ENCODE assay signal across 21 mouse cellular contexts in the genomic region with DNA sequence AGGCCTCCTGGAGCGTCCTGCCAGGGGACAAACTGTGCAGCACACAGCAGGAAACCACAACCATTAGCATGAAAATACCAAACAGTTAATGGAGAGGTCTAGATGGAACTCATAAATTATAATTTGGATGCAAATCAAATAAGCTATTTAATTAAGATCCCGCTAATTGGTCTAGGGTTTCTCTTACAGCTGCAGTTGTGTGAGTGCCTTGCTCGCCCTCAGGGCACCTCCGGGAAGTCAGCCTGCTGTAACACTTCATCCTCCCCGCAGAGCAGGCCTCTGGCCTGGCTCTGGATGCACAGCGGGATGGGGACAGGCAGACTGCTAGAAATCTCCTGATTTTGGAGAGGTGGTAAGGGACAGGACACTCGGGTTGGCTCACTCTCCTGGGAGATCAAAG. TPM values are rescaled to one million over a fixed set of nuclear protein-coding genes. Genes with fewer than 3 reads are reported as not detected.
DNase-seq lines count a peak whose midpoint lies in the region; ATAC-seq and TF ChIP-seq lines count a peak whose summit lies in the region.
"Had no signal": no experiment of that assay in that cellular context is flagged by ENCODE, and none has a peak within 500 bp of the region (broad histone marks: within the 10 kb centered on the region; RNA-seq: fewer than 3 reads in every experiment).

No protein-coding gene starts in this region.

- H3K4me3 ChIP-seq in forebrain, embryonic 13.5 days = no peak overlapping the region
- no peak overlapping the region for H3K4me3 ChIP-seq in forebrain, embryonic 12.5 days (replicated peaks)
- H3K4me3 ChIP-seq in midbrain, embryonic 10.5 days = no peak overlapping the region
- H3K4me3 ChIP-seq in midbrain, embryonic 11.5 days (ENCODE audit: low read depth, low read length) = no peak overlapping the region
- H3K4me3 ChIP-seq in intestine, embryonic 15.5 days (replicated peaks) = no peak overlapping the region
- H3K4me3 ChIP-seq in stomach, embryonic 15.5 days (replicated peaks) = no peak overlapping the region
- H3K4me3 ChIP-seq in gastrocnemius, adult 2 months = no peak overlapping the region
- H3K4me3 ChIP-seq: hindbrain, embryonic 10.5 days; layer of hippocampus, adult 2 months; left cerebral cortex, adult 2 months had no signal

- ATAC-seq in forebrain, embryonic 13.5 days = 0 out of 2 replicates have a peak, but pooled peaks have one; percentile 36
- no peak for ATAC-seq in forebrain, embryonic 12.5 days (ENCODE audit: low FRiP score)
- no peak for ATAC-seq in midbrain, embryonic 11.5 days (ENCODE audit: low FRiP score)
- no peak for ATAC-seq in intestine, embryonic 15.5 days
- ATAC-seq in stomach, embryonic 15.5 days (ENCODE audit: insufficient read depth, low FRiP score, low read depth) = no peak

- no peak overlapping the region for H3K27ac ChIP-seq in forebrain, embryonic 13.5 days
- no peak overlapping the region for H3K27ac ChIP-seq in forebrain, embryonic 12.5 days
- 0 out of 2 replicates have a peak overlapping the region, but pooled peaks have one; percentile 6 for H3K27ac ChIP-seq in midbrain, embryonic 10.5 days (replicated peaks)
- no peak overlapping the region for H3K27ac ChIP-seq in midbrain, embryonic 11.5 days (ENCODE audit: low read depth, low read length)
- peak overlapping the region; percentile 91 for H3K27ac ChIP-seq in intestine, embryonic 15.5 days
- H3K27ac ChIP-seq in stomach, embryonic 15.5 days = peak overlapping the region; percentile 44; the same call in 1 of the 2 replicates
- H3K27ac ChIP-seq in gastrocnemius, adult 2 months = no peak overlapping the region
- H3K27ac ChIP-seq: hindbrain, embryonic 10.5 days; layer of hippocampus, adult 2 months; left cerebral cortex, adult 2 months had no signal

- H3K4me2 ChIP-seq in forebrain, embryonic 13.5 days = no peak overlapping the region
- no peak overlapping the region for H3K4me2 ChIP-seq in forebrain, embryonic 12.5 days
- H3K4me2 ChIP-seq in midbrain, embryonic 11.5 days = no peak overlapping the region
- 0 out of 2 replicates have a peak overlapping the region, but pooled peaks have one; percentile 41 for H3K4me2 ChIP-seq in intestine, embryonic 15.5 days (replicated peaks)
- no peak overlapping the region for H3K4me2 ChIP-seq in stomach, embryonic 15.5 days

- no peaks in the 10 kb centered on the region for H3K9me3 ChIP-seq in forebrain, embryonic 13.5 days (replicated peaks)
- H3K9me3 ChIP-seq in forebrain, embryonic 12.5 days = no peaks in the 10 kb centered on the region
- H3K9me3 ChIP-seq in midbrain, embryonic 10.5 days (replicated peaks) = no peaks in the 10 kb centered on the region
- H3K9me3 ChIP-seq in midbrain, embryonic 11.5 days (ENCODE audit: control insufficient read depth, low read length) = no peaks in the 10 kb centered on the region
- no peaks in the 10 kb centered on the region for H3K9me3 ChIP-seq in intestine, embryonic 15.5 days
- H3K9me3 ChIP-seq in stomach, embryonic 15.5 days = no peaks in the 10 kb centered on the region
- H3K9me3 ChIP-seq: hindbrain, embryonic 10.5 days had no signal

- TF ChIP-seq CTCF in gastrocnemius, adult 2 months (IDR thresholded peaks at IDR 0.05) = no peak

- H3K9ac ChIP-seq in forebrain, embryonic 13.5 days = no peak overlapping the region
- no peak overlapping the region for H3K9ac ChIP-seq in forebrain, embryonic 12.5 days
- H3K9ac ChIP-seq in midbrain, embryonic 11.5 days (ENCODE audit: low read length) = no peak overlapping the region
- H3K9ac ChIP-seq in intestine, embryonic 15.5 days = no peak overlapping the region
- no peak overlapping the region for H3K9ac ChIP-seq in stomach, embryonic 15.5 days

- H3K36me3 ChIP-seq in forebrain, embryonic 13.5 days (ENCODE audit: poor library complexity, severe bottlenecking) = no peaks in the 10 kb centered on the region
- H3K36me3 ChIP-seq in forebrain, embryonic 12.5 days (replicated peaks) = no peaks in the 10 kb centered on the region
- H3K36me3 ChIP-seq in midbrain, embryonic 10.5 days = no peaks in the 10 kb centered on the region
- H3K36me3 ChIP-seq in midbrain, embryonic 11.5 days (ENCODE audit: control insufficient read depth, insufficient read depth, low read length) = no peaks in the 10 kb centered on the region
- no peaks in the 10 kb centered on the region for H3K36me3 ChIP-seq in intestine, embryonic 15.5 days
- no peaks in the 10 kb centered on the region for H3K36me3 ChIP-seq in stomach, embryonic 15.5 days
- H3K36me3 ChIP-seq: hindbrain, embryonic 10.5 days had no signal

- WGBS in forebrain, embryonic 13.5 days = 33% methylated on average over 7 of the region's 7 CpGs
- WGBS in forebrain, embryonic 12.5 days = 43% methylated on average over 7 of the region's 7 CpGs
- WGBS in midbrain, embryonic 10.5 days = 73% methylated on average over 7 of the region's 7 CpGs
- 74% methylated on average over 7 of the region's 7 CpGs for WGBS in midbrain, embryonic 11.5 days
- 72% methylated on average over 7 of the region's 7 CpGs for WGBS in intestine, embryonic 15.5 days
- WGBS in stomach, embryonic 15.5 days = 72% methylated on average over 7 of the region's 7 CpGs

- H3K27me3 ChIP-seq in forebrain, embryonic 13.5 days = no peaks in the 10 kb centered on the region; the same call in 1 of the 2 replicates
- 0 out of 2 replicates have a peak, but pooled peaks cover 5% of the 10 kb centered on the region for H3K27me3 ChIP-seq in forebrain, embryonic 12.5 days
- no peaks in the 10 kb centered on the region for H3K27me3 ChIP-seq in midbrain, embryonic 10.5 days (ENCODE audit: low read depth, poor library complexity, severe bottlenecking)
- H3K27me3 ChIP-seq in midbrain, embryonic 11.5 days (ENCODE audit: control insufficient read depth, insufficient read depth, low read length) = no peaks in the 10 kb centered on the region
- H3K27me3 ChIP-seq in intestine, embryonic 15.5 days (replicated peaks) = no peaks in the 10 kb centered on the region
- no peaks in the 10 kb centered on the region for H3K27me3 ChIP-seq in stomach, embryonic 15.5 days (replicated peaks)

- no peak for DNase-seq in midbrain, embryonic 10.5 days (ENCODE audit: low spot score)
- no peak for DNase-seq in midbrain, embryonic 11.5 days (ENCODE audit: low spot score, missing footprints)
- DNase-seq in left cerebral cortex, adult 8-10 months (ENCODE audit: low spot score in 2 of 2) = no peak
- DNase-seq in gastrocnemius, adult 2 months = no peak
- DNase-seq: adrenal gland, postnatal 10 days; cerebellum, postnatal 10 days; embryo, embryonic 11 days; heart, adult 11 months; kidney, adult 9 months; liver; lung, adult 2 months; lung, postnatal 4 days; spleen, adult 18-20 months; thymus, postnatal 36 days had no signal

- H3K4me1 ChIP-seq in forebrain, embryonic 13.5 days = peaks cover 8% of the 10 kb centered on the region
- peaks cover 7% of the 10 kb centered on the region; the same call in 1 of the 2 replicates for H3K4me1 ChIP-seq in forebrain, embryonic 12.5 days
- H3K4me1 ChIP-seq in midbrain, embryonic 10.5 days = peaks cover 4% of the 10 kb centered on the region; the same call in 1 of the 2 replicates
- no peaks in the 10 kb centered on the region for H3K4me1 ChIP-seq in midbrain, embryonic 11.5 days (ENCODE audit: control insufficient read depth, insufficient read depth, low read length)
- peaks cover 34% of the 10 kb centered on the region for H3K4me1 ChIP-seq in intestine, embryonic 15.5 days (replicated peaks)
- H3K4me1 ChIP-seq in stomach, embryonic 15.5 days = peaks cover 7% of the 10 kb centered on the region; the same call in 1 of the 2 replicates

- intact Hi-C loops in gastrocnemius, adult 2 months (cut with DNase I) = no loop called here

RNA-seq across cellular contexts. Expression of gene Aprt, which starts 9.5 kb away (rescaled TPM):
- 193 and 198 TPM in 2 replicates for polyA plus RNA-seq in forebrain, embryonic 13.5 days (2015; fragmentation: Nextera tagmentation; extraction: Ambion mirVana)
- polyA plus RNA-seq in forebrain, embryonic 12.5 days (2016; fragmentation: Nextera tagmentation; extraction: Ambion mirVana) = 170 and 188 TPM in 2 replicates
- polyA plus RNA-seq in midbrain, embryonic 10.5 days (2016; fragmentation: Nextera tagmentation; extraction: Ambion mirVana) = 241 and 278 TPM in 2 replicates
- polyA plus RNA-seq in midbrain, embryonic 11.5 days (2014; fragmentation: Nextera tagmentation; extraction: Ambion mirVana) = 176 and 195 TPM in 2 replicates
- polyA plus RNA-seq in intestine, embryonic 15.5 days (2015; fragmentation: Nextera tagmentation; extraction: Ambion mirVana) = 545 and 612 TPM in 2 replicates
- 354 and 399 TPM in 2 replicates for polyA plus RNA-seq in stomach, embryonic 15.5 days (2015; fragmentation: Nextera tagmentation; extraction: Ambion mirVana)
- total RNA-seq in left cerebral cortex, adult 8-10 months (2022) = 10 to 100 TPM; 52.8 to 60.2 (median 57.6) TPM
- total RNA-seq in gastrocnemius, adult 2 months (2021) = 10 to 100 TPM; 40.5 to 44.8 TPM

RNA-seq across cellular contexts. Expression of gene Cdt1, which starts 18.4 kb away (rescaled TPM):
- polyA plus RNA-seq in forebrain, embryonic 13.5 days (2015; fragmentation: Nextera tagmentation; extraction: Ambion mirVana) = 29.1 and 32.3 TPM in 2 replicates
- 43.7 and 46.0 TPM in 2 replicates for polyA plus RNA-seq in forebrain, embryonic 12.5 days (2016; fragmentation: Nextera tagmentation; extraction: Ambion mirVana)
- 63.2 and 70.9 TPM in 2 replicates for polyA plus RNA-seq in midbrain, embryonic 10.5 days (2016; fragmentation: Nextera tagmentation; extraction: Ambion mirVana)
- 25.7 and 35.8 TPM in 2 replicates for polyA plus RNA-seq in midbrain, embryonic 11.5 days (2014; fragmentation: Nextera tagmentation; extraction: Ambion mirVana)
- polyA plus RNA-seq in intestine, embryonic 15.5 days (2015; fragmentation: Nextera tagmentation; extraction: Ambion mirVana) = 40.3 and 41.8 TPM in 2 replicates
- 34.9 and 37.0 TPM in 2 replicates for polyA plus RNA-seq in stomach, embryonic 15.5 days (2015; fragmentation: Nextera tagmentation; extraction: Ambion mirVana)
- 1 to 10 TPM; 4.1 to 5.0 (median 4.4) TPM for total RNA-seq in left cerebral cortex, adult 8-10 months (2022)
- 1 to 10 TPM in 1 of 2 experiments, under 1 TPM in 1; 0.78 to 1.5 TPM for total RNA-seq in gastrocnemius, adult 2 months (2021)

RNA-seq across cellular contexts. Expression of gene Galns, which starts 25.1 kb away (rescaled TPM):
- 3.0 and 3.2 TPM in 2 replicates for polyA plus RNA-seq in forebrain, embryonic 13.5 days (2015; fragmentation: Nextera tagmentation; extraction: Ambion mirVana)
- 4.2 and 5.0 TPM in 2 replicates for polyA plus RNA-seq in forebrain, embryonic 12.5 days (2016; fragmentation: Nextera tagmentation; extraction: Ambion mirVana)
- polyA plus RNA-seq in midbrain, embryonic 10.5 days (2016; fragmentation: Nextera tagmentation; extraction: Ambion mirVana) = 6.6 and 7.7 TPM in 2 replicates
- polyA plus RNA-seq in midbrain, embryonic 11.5 days (2014; fragmentation: Nextera tagmentation; extraction: Ambion mirVana) = 6.0 and 6.4 TPM in 2 replicates
- polyA plus RNA-seq in intestine, embryonic 15.5 days (2015; fragmentation: Nextera tagmentation; extraction: Ambion mirVana) = 17.1 and 18.8 TPM in 2 replicates
- polyA plus RNA-seq in stomach, embryonic 15.5 days (2015; fragmentation: Nextera tagmentation; extraction: Ambion mirVana) = 11.9 and 13.1 TPM in 2 replicates
- total RNA-seq in left cerebral cortex, adult 8-10 months (2022) = 10 to 100 TPM in 3 of 4 experiments, 1 to 10 TPM in 1; 9.3 to 11.5 (median 10.9) TPM
- 1 to 10 TPM; 1.0 to 1.1 TPM for total RNA-seq in gastrocnemius, adult 2 months (2021)

RNA-seq across cellular contexts. Expression of gene Trappc2l, which starts 25.3 kb away (rescaled TPM):
- 69.3 and 79.6 TPM in 2 replicates for polyA plus RNA-seq in forebrain, embryonic 13.5 days (2015; fragmentation: Nextera tagmentation; extraction: Ambion mirVana)
- polyA plus RNA-seq in forebrain, embryonic 12.5 days (2016; fragmentation: Nextera tagmentation; extraction: Ambion mirVana) = 42.2 and 44.2 TPM in 2 replicates
- polyA plus RNA-seq in midbrain, embryonic 10.5 days (2016; fragmentation: Nextera tagmentation; extraction: Ambion mirVana) = 51.0 and 61.2 TPM in 2 replicates
- 43.0 and 43.7 TPM in 2 replicates for polyA plus RNA-seq in midbrain, embryonic 11.5 days (2014; fragmentation: Nextera tagmentation; extraction: Ambion mirVana)
- 58.0 and 76.0 TPM in 2 replicates for polyA plus RNA-seq in intestine, embryonic 15.5 days (2015; fragmentation: Nextera tagmentation; extraction: Ambion mirVana)
- 49.7 and 61.8 TPM in 2 replicates for polyA plus RNA-seq in stomach, embryonic 15.5 days (2015; fragmentation: Nextera tagmentation; extraction: Ambion mirVana)
- total RNA-seq in left cerebral cortex, adult 8-10 months (2022) = 10 to 100 TPM; 73.8 to 84.5 (median 76.0) TPM
- 10 to 100 TPM; 39.3 to 45.5 TPM for total RNA-seq in gastrocnemius, adult 2 months (2021)

RNA-seq across cellular contexts. Expression of gene Piezo1, which starts 35.0 kb away (rescaled TPM):
- 1.4 and 2.0 TPM in 2 replicates for polyA plus RNA-seq in forebrain, embryonic 13.5 days (2015; fragmentation: Nextera tagmentation; extraction: Ambion mirVana)
- 4.7 and 4.9 TPM in 2 replicates for polyA plus RNA-seq in forebrain, embryonic 12.5 days (2016; fragmentation: Nextera tagmentation; extraction: Ambion mirVana)
- 5.8 and 8.2 TPM in 2 replicates for polyA plus RNA-seq in midbrain, embryonic 10.5 days (2016; fragmentation: Nextera tagmentation; extraction: Ambion mirVana)
- polyA plus RNA-seq in midbrain, embryonic 11.5 days (2014; fragmentation: Nextera tagmentation; extraction: Ambion mirVana) = 2.8 and 4.3 TPM in 2 replicates
- 10.8 and 12.2 TPM in 2 replicates for polyA plus RNA-seq in intestine, embryonic 15.5 days (2015; fragmentation: Nextera tagmentation; extraction: Ambion mirVana)
- polyA plus RNA-seq in stomach, embryonic 15.5 days (2015; fragmentation: Nextera tagmentation; extraction: Ambion mirVana) = 12.8 and 16.3 TPM in 2 replicates
- total RNA-seq in left cerebral cortex, adult 8-10 months (2022) = 1 to 10 TPM; 5.6 to 6.7 (median 6.1) TPM
- 10 to 100 TPM; 11.3 to 25.5 TPM for total RNA-seq in gastrocnemius, adult 2 months (2021)

Comparison
In these comparisons a context has a peak if more than half of its experiments do, and no peak if none do; other contexts are left out.
1. H3K27ac ChIP-seq: peak in midbrain, embryonic 10.5 days (single experiment), intestine, embryonic 15.5 days (single experiment) and stomach, embryonic 15.5 days (single experiment); none in forebrain, embryonic 13.5 days (single experiment), forebrain, embryonic 12.5 days (single experiment), midbrain, embryonic 11.5 days (single experiment) and gastrocnemius, adult 2 months (single experiment).